Mouse (Mus musculus) forebrain, embryonic 10.5 days (tissue): ENCODE measurements at regions not wholly inside any gene's neighbourhood (a gene's known extent, or its start where the extent isn't known, plus 50 kb on each side); places are given as distances from the start of the nearest gene placed in this dataset.

Source experiments
- DNase-seq: peaks from one replicate; pipeline ENCODE4 v3.0.0-alpha.2; 2017; ENCODE audit warnings: low spot score; ENCODE audit errors: extremely low spot score
- H3K27ac ChIP-seq: fragments of 300-500 bp; sonication (generic); 2 replicates; pipeline ENCODE4 v1.5.1; 2016; ENCODE audit warnings: mild to moderate bottlenecking
- H3K27me3 ChIP-seq: fragments of 300-500 bp; sonication (generic); 2 replicates; pipeline ENCODE4 v1.6.1; 2016; ENCODE audit warnings: mild to moderate bottlenecking; ENCODE audit not compliant: poor library complexity, severe bottlenecking
- H3K36me3 ChIP-seq: fragments of 300-500 bp; sonication (generic); replicated peaks from 2 replicates; pipeline ENCODE4 v1.6.1; 2016; ENCODE audit warnings: mild to moderate bottlenecking, moderate library complexity
- H3K4me1 ChIP-seq: fragments of 300-500 bp; sonication (generic); 2 replicates; pipeline ENCODE4 v1.6.1; 2016
- H3K4me3 ChIP-seq: fragments of 300-500 bp; sonication (generic); 2 replicates; pipeline ENCODE4 v1.5.1; 2016; ENCODE audit warnings: mild to moderate bottlenecking, moderate library complexity
- H3K9me3 ChIP-seq: fragments of 300-500 bp; sonication (generic); 2 replicates; pipeline ENCODE4 v1.6.1; 2016; ENCODE audit warnings: mild to moderate bottlenecking, moderate library complexity
- WGBS: fragments of 180-500 bp; shearing (Covaris S2); methylation state at CpG from one replicate; pipeline ENCODE4 v1.1.7; 2016; 5-methylcytosine and 5-hydroxymethylcytosine counted together

DNA sequence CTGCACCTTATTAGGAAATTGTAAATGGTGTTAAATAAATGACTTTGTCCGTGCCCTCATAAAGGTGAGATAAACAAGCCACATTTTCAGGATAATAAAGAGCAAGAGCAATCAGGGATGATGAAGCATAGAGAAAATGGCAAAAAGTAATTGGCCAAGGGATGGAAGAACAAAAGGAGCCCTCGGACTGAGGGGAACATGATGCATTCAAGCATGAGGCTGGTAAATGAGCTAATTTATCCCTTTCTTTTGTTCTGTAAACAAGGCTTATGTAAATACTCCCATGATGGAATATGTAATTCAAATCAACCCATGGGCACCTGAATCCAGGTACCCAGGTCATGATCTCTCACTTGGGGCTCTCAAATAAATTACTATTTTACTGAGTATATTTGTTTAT, 166.8 kb downstream of the Gm12728 start:
- no peak overlapping the region for H3K4me3 ChIP-seq
- H3K27ac ChIP-seq = no peak overlapping the region
- peaks cover 10% of the 10 kb centered on the region; the same call in 1 of the 2 replicates for H3K4me1 ChIP-seq
- WGBS = 48% methylated on average over 2 of the region's 2 CpGs
- H3K9me3 ChIP-seq = no peaks in the 10 kb centered on the region
- no peaks in the 10 kb centered on the region for H3K27me3 ChIP-seq
- DNase-seq = no peak
- no peaks in the 10 kb centered on the region for H3K36me3 ChIP-seq

DNA sequence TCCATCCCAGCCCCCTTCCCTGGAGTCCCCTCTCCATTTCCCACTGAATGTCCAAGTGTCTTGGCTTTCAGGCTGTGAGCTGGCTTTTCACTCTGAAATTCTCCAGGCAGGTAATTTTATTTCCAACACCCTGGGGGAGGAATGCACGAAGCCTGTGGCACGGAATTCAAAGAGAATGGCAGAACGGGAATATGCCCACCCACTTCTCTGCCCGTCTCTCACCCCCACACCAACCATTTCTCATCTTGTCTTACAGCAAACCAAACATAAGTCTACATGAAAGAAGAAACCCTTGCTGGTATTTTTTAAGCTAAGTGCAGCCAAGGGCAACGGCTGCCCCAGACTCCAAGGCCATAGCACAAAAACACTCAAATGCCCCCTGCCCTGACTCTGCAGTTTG, 168.7 kb downstream of the Gm12728 start:
- WGBS = 83% methylated on average over 5 of the region's 5 CpGs
- DNase-seq = no peak
- no peaks in the 10 kb centered on the region for H3K27me3 ChIP-seq
- no peak overlapping the region for H3K27ac ChIP-seq
- no peaks in the 10 kb centered on the region for H3K9me3 ChIP-seq
- H3K4me1 ChIP-seq = peaks cover 27% of the 10 kb centered on the region
- no peak overlapping the region for H3K4me3 ChIP-seq
- no peaks in the 10 kb centered on the region for H3K36me3 ChIP-seq

DNA sequence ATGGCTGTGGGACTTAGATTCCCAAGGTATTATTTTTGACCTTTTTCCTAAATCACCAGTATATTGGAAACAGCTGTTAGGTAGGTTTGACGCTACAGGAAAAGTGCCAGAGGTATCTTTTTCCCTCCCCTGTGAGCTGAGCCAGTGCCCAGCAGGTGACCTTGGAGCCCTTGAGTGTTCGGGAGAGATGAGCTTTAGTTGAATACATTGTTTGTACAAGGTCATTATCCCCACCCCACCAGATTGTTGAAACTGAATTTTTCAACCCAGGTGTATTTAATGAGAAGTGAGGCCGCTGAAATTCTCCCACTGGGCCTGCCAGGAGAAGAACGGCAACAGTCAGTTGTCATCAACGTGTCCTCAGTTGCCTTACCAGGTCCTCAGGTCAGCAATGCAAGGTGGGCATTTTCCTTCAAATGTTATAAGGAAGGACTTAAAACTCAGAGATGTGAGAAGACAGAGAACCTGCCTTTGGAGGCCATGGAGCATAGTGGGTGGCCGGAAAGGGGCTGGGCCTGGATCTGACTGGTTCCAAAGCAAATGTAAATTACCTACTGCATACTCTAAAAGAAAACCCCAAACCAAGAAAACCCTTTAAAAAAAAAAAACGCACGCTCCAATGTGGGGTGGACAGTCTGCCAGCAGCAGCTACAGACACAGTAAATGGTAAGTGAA, 172.2 kb downstream of the Gm12728 start:
- 64% methylated on average over 8 of the region's 8 CpGs for WGBS
- Histone ChIP-seq H3K36me3 (no peaks in the 10 kb centered on the region), H3K9me3 (no peaks in the 10 kb centered on the region), H3K4me1 (peaks cover 27% of the 10 kb centered on the region), H3K4me3 (no peak overlapping the region), H3K27ac (0 out of 2 replicates have a peak overlapping the region, but pooled peaks have one; percentile 41), H3K27me3 (no peaks in the 10 kb centered on the region)
- DNase-seq = no peak

GRCm38 (mm10) chr4:105962542-105962941, 172.9 kb downstream of the Gm12728 start:
- WGBS = 76% methylated on average over 7 of the region's 7 CpGs
- Histone ChIP-seq H3K4me1 (peaks cover 27% of the 10 kb centered on the region), H3K36me3 (no peaks in the 10 kb centered on the region), H3K9me3 (no peaks in the 10 kb centered on the region), H3K27ac (0 out of 2 replicates have a peak overlapping the region, but pooled peaks have one; percentile 41), H3K27me3 (no peaks in the 10 kb centered on the region), H3K4me3 (no peak overlapping the region)
- DNase-seq = no peak

DNA sequence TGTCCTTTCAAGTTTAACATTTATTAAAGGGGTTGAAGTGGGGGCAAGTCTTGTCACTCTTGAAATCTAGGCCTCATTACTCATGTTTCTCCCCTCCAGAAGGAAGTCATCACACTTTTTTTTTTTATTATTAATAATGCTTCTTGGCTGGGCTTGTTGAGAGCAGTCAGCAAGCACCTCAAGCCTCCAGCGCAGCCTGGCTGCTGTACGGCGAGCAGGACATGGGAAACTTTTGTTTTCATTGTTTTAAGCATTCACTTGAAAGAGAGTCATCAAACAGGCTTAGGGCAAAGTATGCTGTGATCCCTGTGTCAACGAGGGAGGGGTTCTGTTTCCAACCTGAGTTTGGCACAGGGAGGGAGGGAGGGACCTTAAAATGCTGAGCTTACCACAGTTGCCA, 178.7 kb downstream of the Gm12728 start:
- peaks cover 19% of the 10 kb centered on the region for H3K4me1 ChIP-seq
- H3K36me3 ChIP-seq = no peaks in the 10 kb centered on the region
- H3K27me3 ChIP-seq = no peaks in the 10 kb centered on the region
- WGBS = 41% methylated on average over 4 of the region's 4 CpGs
- no peak for DNase-seq
- no peak overlapping the region for H3K27ac ChIP-seq
- no peak overlapping the region for H3K4me3 ChIP-seq
- H3K9me3 ChIP-seq = no peaks in the 10 kb centered on the region

DNA sequence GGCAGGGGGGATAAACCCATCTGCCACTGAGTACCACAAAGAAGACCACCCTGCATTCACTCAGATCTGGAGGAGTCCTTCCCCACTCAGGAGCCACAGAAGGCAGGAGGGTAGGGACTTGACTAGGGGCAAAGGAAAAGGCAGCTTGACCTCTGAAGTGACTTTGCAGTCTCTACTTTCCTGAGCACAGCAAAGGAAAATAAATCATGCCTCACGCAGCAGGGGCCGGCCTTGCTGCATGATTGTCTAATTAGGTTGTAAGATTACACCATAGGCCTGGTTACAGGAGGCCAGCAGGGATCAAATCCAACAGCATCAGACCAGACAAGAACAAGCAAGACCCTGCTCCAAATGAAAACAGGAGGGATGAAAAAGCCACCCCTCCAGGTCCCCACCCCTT, 180.0 kb downstream of the Gm12728 start:
- 37% methylated on average over 2 of the region's 2 CpGs for WGBS
- peaks cover 19% of the 10 kb centered on the region for H3K4me1 ChIP-seq
- peak; percentile 28 for DNase-seq
- H3K4me3 ChIP-seq = no peak overlapping the region
- H3K27ac ChIP-seq = peak overlapping the region; percentile 42
- no peaks in the 10 kb centered on the region for H3K9me3 ChIP-seq
- no peaks in the 10 kb centered on the region for H3K36me3 ChIP-seq
- no peaks in the 10 kb centered on the region for H3K27me3 ChIP-seq

DNA sequence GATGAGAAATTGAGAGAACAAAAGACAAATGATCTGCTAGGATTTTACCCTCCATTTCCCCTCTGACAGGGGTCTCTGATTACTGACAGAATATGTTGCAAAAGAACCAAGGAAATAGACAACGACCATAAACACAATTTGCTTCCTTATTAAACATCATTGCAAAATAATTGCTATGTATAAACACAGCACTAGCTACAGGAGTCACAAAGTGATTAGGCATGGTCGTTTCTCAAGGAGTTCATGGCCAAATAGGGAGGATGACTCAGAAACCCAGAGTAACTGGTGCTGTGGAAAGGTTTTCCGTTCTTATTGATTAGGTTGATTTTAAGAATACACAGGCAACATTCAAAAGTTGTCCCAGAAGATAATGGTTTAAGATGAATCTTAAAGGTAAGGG, 180.4 kb downstream of the Gm12728 start:
- Histone ChIP-seq H3K36me3 (no peaks in the 10 kb centered on the region), H3K9me3 (no peaks in the 10 kb centered on the region), H3K4me3 (no peak overlapping the region), H3K27me3 (no peaks in the 10 kb centered on the region), H3K4me1 (peaks cover 20% of the 10 kb centered on the region), H3K27ac (no peak overlapping the region)
- 83% methylated on average over 3 of the region's 3 CpGs for WGBS
- DNase-seq = no peak

DNA sequence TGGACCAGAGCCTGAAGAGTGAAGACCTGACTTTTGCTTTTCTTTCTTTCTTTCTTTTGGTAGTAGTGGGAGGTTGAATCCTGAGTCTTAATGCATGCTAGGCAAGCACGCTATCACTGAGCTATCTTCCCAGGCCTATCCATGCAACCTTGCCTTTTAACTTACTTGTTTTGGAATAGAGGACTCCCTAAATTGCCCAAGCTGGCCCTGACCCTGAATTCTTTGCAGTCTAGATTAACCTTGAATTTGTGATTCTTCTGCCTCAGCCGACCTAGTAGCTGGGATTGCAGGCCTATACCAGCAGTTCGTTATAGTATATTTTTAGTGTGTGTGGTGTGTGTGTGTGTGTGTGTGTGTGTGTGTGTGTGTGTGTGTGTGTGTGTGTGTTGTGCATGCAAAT, 183.1 kb downstream of the Gm12728 start:
- H3K9me3 ChIP-seq = no peaks in the 10 kb centered on the region
- H3K4me1 ChIP-seq = peaks cover 24% of the 10 kb centered on the region
- no peaks in the 10 kb centered on the region for H3K36me3 ChIP-seq
- H3K4me3 ChIP-seq = no peak overlapping the region
- WGBS = 95% methylated on average over 3 of the region's 3 CpGs
- no peak overlapping the region for H3K27ac ChIP-seq
- H3K27me3 ChIP-seq = no peaks in the 10 kb centered on the region
- no peak for DNase-seq

- no peaks in the 10 kb centered on the region for H3K36me3 ChIP-seq
- WGBS = 84% methylated on average over 6 of the region's 6 CpGs
Observed at GRCm38 (mm10) chr4:105973769-105974397, 184.2 kb downstream of the Gm12728 start.

DNA sequence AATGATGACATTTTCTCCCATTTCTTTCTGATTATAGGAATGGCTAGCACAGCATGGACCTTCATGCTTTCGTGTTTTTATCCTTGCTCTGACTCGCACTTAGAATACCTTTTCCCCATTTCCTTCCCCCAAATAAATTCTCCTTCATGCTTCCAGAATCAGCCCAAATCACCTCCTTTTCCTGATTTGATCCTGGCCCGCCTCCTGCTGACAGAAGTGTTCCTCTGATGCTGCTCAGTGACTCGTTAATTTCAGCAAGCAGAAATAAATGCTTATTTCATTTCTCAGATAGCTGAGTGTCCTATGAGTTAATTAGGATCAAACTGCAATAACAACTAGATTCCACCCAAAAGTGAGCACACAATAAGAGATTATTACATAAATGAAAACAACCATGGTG, 185.3 kb downstream of the Gm12728 start:
- no peaks in the 10 kb centered on the region for H3K27me3 ChIP-seq
- H3K4me3 ChIP-seq = no peak overlapping the region
- H3K4me1 ChIP-seq = peaks cover 7% of the 10 kb centered on the region
- H3K9me3 ChIP-seq = no peaks in the 10 kb centered on the region
- DNase-seq = no peak
- H3K36me3 ChIP-seq = no peaks in the 10 kb centered on the region
- H3K27ac ChIP-seq = no peak overlapping the region
- WGBS = 77% methylated on average over 4 of the region's 4 CpGs

More at GRCm38 (mm10) chr4:105973769-105974397, 184.2 kb downstream of the Gm12728 start:
- Histone ChIP-seq H3K27ac (no peak overlapping the region), H3K4me1 (peaks cover 18% of the 10 kb centered on the region), H3K27me3 (no peaks in the 10 kb centered on the region), H3K9me3 (no peaks in the 10 kb centered on the region), H3K4me3 (no peak overlapping the region)
- no peak for DNase-seq

GRCm38 (mm10) chr4:105979048-105979447, 189.4 kb downstream of the Gm12728 start:
- no peak overlapping the region for H3K4me3 ChIP-seq
- no peak overlapping the region for H3K27ac ChIP-seq
- no peaks in the 10 kb centered on the region for H3K9me3 ChIP-seq
- H3K27me3 ChIP-seq = no peaks in the 10 kb centered on the region
- WGBS = 89% methylated on average over 5 of the region's 5 CpGs
- H3K36me3 ChIP-seq = no peaks in the 10 kb centered on the region
- H3K4me1 ChIP-seq = 0 out of 2 replicates have a peak, but pooled peaks cover 5% of the 10 kb centered on the region
- DNase-seq = no peak

GRCm38 (mm10) chr4:105983018-105983417, 193.3 kb downstream of the Gm12728 start:
- no peak overlapping the region for H3K27ac ChIP-seq
- H3K36me3 ChIP-seq = no peaks in the 10 kb centered on the region
- H3K4me1 ChIP-seq = no peaks in the 10 kb centered on the region
- H3K9me3 ChIP-seq = no peaks in the 10 kb centered on the region
- no peak for DNase-seq
- H3K27me3 ChIP-seq = no peaks in the 10 kb centered on the region
- WGBS = 78% methylated on average over 1 of the region's 1 CpGs
- H3K4me3 ChIP-seq = no peak overlapping the region

GRCm38 (mm10) chr4:105987963-105988602, 198.4 kb downstream of the Gm12728 start:
- 88% methylated on average over 5 of the region's 5 CpGs for WGBS
- no peak overlapping the region for H3K4me3 ChIP-seq
- H3K4me1 ChIP-seq = no peaks in the 10 kb centered on the region
- no peaks in the 10 kb centered on the region for H3K9me3 ChIP-seq
- no peak overlapping the region for H3K27ac ChIP-seq
- no peaks in the 10 kb centered on the region for H3K27me3 ChIP-seq
- DNase-seq = no peak
- H3K36me3 ChIP-seq = no peaks in the 10 kb centered on the region
